Mouse (Mus musculus): Measurements from ENCODE around the gene Lonp1. TPM values are rescaled to one million over a fixed set of nuclear protein-coding genes. Genes with fewer than 3 reads are reported as not detected.

Gene Lonp1
- total RNA-seq, 2 experiments from 2014 or later, result 229 to 256 TPM

- no peak for DNase-seq
Measured at GRCm38 (mm10) chr17:56588921-56589320, 37.8 kb downstream of the Lonp1 start.

GRCm38 (mm10) chr17:56587773-56588172, 38.9 kb downstream of the Lonp1 start:
- no peak for DNase-seq

- peak; percentile 64 for DNase-seq
Measured at GRCm38 (mm10) chr17:56585171-56585821, 41.4 kb downstream of the Lonp1 start.

GRCm38 (mm10) chr17:56584257-56585130, 42.2 kb downstream of the Lonp1 start, which contains the start of the genes Safb2 and Safb:
Gene Safb2 (minus strand): TSS chr17:56584585.
Gene Safb (plus strand): TSS chr17:56584825.
- peak; percentile 100 for DNase-seq

GRCm38 (mm10) chr17:56583611-56584256, 43.0 kb downstream of the Lonp1 start:
- peak; percentile 67 for DNase-seq

- DNase-seq, result no peak
Measured at GRCm38 (mm10) chr17:56583071-56583470, 43.6 kb downstream of the Lonp1 start.

- no peak for DNase-seq
Measured at GRCm38 (mm10) chr17:56572939-56573338, 53.7 kb downstream of the Lonp1 start.

- no peak for DNase-seq
Measured at GRCm38 (mm10) chr17:56572154-56572553, 54.5 kb downstream of the Lonp1 start.

- DNase-seq, result no peak
Measured at GRCm38 (mm10) chr17:56570287-56570686, 56.4 kb downstream of the Lonp1 start.

GRCm38 (mm10) chr17:56567370-56567769, 59.3 kb downstream of the Lonp1 start:
- DNase-seq, result no peak

- DNase-seq, result no peak
Measured at GRCm38 (mm10) chr17:56566918-56567317, 59.8 kb downstream of the Lonp1 start.

GRCm38 (mm10) chr17:56566293-56566692, 60.4 kb downstream of the Lonp1 start:
- no peak for DNase-seq

Other genes with a start within 250 kb of the Lonp1 start
- 100 to 1,000 TPM in 1 of 2 experiments, 10 to 100 TPM in 1; 77.1 to 106 TPM for gene Ptprs, start 150.4 kb downstream of the Lonp1 start, total RNA-seq (2021)
- not detected for gene Znrf4, start 114.5 kb downstream of the Lonp1 start, total RNA-seq (2021)
- gene Gm20219, start 72.5 kb downstream of the Lonp1 start, total RNA-seq (2021), result under 1 TPM; 0.69 to 0.70 TPM
- gene Safb2, start 42.3 kb downstream of the Lonp1 start, total RNA-seq (2021), result 100 to 1,000 TPM in 1 of 2 experiments, 10 to 100 TPM in 1; 79.8 to 124 TPM
- 100 to 1,000 TPM in 1 of 2 experiments, 10 to 100 TPM in 1; 92.1 to 113 TPM for gene Safb, start 42.1 kb downstream of the Lonp1 start, total RNA-seq (2021)
- gene 2410015M20Rik, start 17.1 kb downstream of the Lonp1 start, total RNA-seq (2021), result 100 to 1,000 TPM; 468 to 485 TPM
- 1,000 to 10,000 TPM; 1,095 to 1,101 TPM for gene Rpl36, start 13.5 kb downstream of the Lonp1 start, total RNA-seq (2021)
- gene Catsperd, start 1.3 kb upstream of the Lonp1 start, total RNA-seq (2021), result 1 to 10 TPM in 1 of 2 experiments, under 1 TPM in 1; 0.66 to 1.1 TPM
- 10 to 100 TPM; 56.6 to 62.0 TPM for gene Ranbp3, start 46.4 kb upstream of the Lonp1 start, total RNA-seq (2021)
- gene Ndufa11, start 90.9 kb upstream of the Lonp1 start, total RNA-seq (2021), result 100 to 1,000 TPM; 432 to 465 TPM
- gene Vmac, start 91.1 kb upstream of the Lonp1 start, total RNA-seq (2021), result 10 to 100 TPM; 16.8 to 24.2 TPM
- 1 to 10 TPM; 5.9 to 6.3 TPM for gene Nrtn, start 130.6 kb upstream of the Lonp1 start, total RNA-seq (2021)
- gene Dus3l, start 137.9 kb upstream of the Lonp1 start, total RNA-seq (2021), result 10 to 100 TPM; 27.6 to 34.5 TPM
- under 1 TPM; 0.27 to 0.42 TPM for gene Prr22, start 143.4 kb upstream of the Lonp1 start, total RNA-seq (2021)
- 1 to 10 TPM; 5.5 to 5.7 TPM for gene Rfx2, start 204.1 kb upstream of the Lonp1 start, total RNA-seq (2021)
- gene Acsbg2, start 247.6 kb upstream of the Lonp1 start, total RNA-seq (2021), result under 1 TPM in 1 of 2 experiments, not detected in 1; 0.12 TPM
- gene 1700061G19Rik, start 248.6 kb upstream of the Lonp1 start, total RNA-seq (2021), result 1 to 10 TPM; 1.2 to 2.6 TPM